6 mouse cellular contexts compared by ENCODE assay signal in the genomic region with DNA sequence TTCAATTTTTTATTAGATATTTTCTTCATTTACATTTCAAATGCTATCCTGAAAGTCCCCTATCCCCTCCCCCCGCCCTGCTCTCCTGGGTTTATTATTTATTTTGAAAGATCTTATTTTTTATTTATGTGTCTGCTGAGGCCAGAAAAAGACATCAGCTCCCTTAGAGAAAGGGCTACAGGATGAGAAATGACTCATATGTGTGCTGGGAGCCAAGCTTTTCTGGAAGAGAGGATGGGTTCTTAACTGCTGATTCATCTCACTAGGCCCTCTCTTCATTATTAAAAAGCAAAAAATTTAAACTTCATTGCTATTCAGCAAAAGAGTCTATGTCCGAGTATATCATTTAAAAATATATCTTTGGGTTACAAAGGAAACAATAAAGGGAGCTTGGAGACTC. TPM values are rescaled to one million over a fixed set of nuclear protein-coding genes. Genes with fewer than 3 reads are reported as not detected.
DNase-seq lines count a peak whose midpoint lies in the region; ATAC-seq and TF ChIP-seq lines count a peak whose summit lies in the region.
"Not testable (repeated sequence)": the region's sequence is repeated elsewhere in the genome, so short reads cannot be mapped to it uniquely, and the experiment has no call there.

No protein-coding gene starts in this region.

- not testable (repeated sequence) for H3K4me3 ChIP-seq in heart, postnatal 0 days (ENCODE audit: low read depth, low read length); limb, embryonic 15.5 days

- H3K4me1 ChIP-seq in heart, postnatal 0 days (ENCODE audit: control insufficient read depth, insufficient read depth); limb, embryonic 15.5 days: not testable (repeated sequence)

- H3K4me2 ChIP-seq in heart, postnatal 0 days (ENCODE audit: low read depth, low read length); limb, embryonic 15.5 days: not testable (repeated sequence)

- 69% methylated on average over 2 of the region's 2 CpGs for WGBS in heart, postnatal 0 days
- 80% methylated on average over 2 of the region's 2 CpGs for WGBS in limb, embryonic 15.5 days

- H3K27me3 ChIP-seq in heart, postnatal 0 days (ENCODE audit: control insufficient read depth, insufficient read depth, low read length); limb, embryonic 15.5 days: not testable (repeated sequence)

- TF ChIP-seq EP300 in heart, postnatal 0 days (IDR thresholded peaks at IDR 0.05; ENCODE audit: low read depth) = not testable (repeated sequence)

- not testable (repeated sequence) for TF ChIP-seq CTCF in heart, postnatal 0 days (IDR thresholded peaks at IDR 0.05; ENCODE audit: low read depth)

- peak overlapping the region; percentile 51; the same call in 1 of the 2 replicates for H3K27ac ChIP-seq in heart, postnatal 0 days (ENCODE audit: low read depth)
- H3K27ac ChIP-seq in limb, embryonic 15.5 days = peak overlapping the region; percentile 82; the same call in 1 of the 2 replicates

- not testable (repeated sequence) for H3K9ac ChIP-seq in heart, postnatal 0 days (replicated peaks; ENCODE audit: low read depth, low read length); limb, embryonic 15.5 days

- H3K36me3 ChIP-seq in heart, postnatal 0 days (replicated peaks; ENCODE audit: control insufficient read depth, insufficient read depth, low read length); limb, embryonic 15.5 days: not testable (repeated sequence)

- DNase-seq in Muller cell, postnatal 12 days (ENCODE audit: inconsistent ontology term) = peak; percentile 82
- peak; percentile 13 for DNase-seq in adrenal gland, postnatal 14 days
- DNase-seq in heart, postnatal 0 days (ENCODE audit: low spot score) = peak; percentile 13
- peak; percentile 40 for DNase-seq in skeletal muscle tissue, adult 2 months (ENCODE audit: low read depth, low spot score)

- not testable (repeated sequence) for H3K9me3 ChIP-seq in heart, postnatal 0 days (replicated peaks; ENCODE audit: control insufficient read depth, low read length); limb, embryonic 15.5 days

- peak; percentile 60 for ATAC-seq in frontal cortex, adult (ENCODE audit: low TSS enrichment)
- not testable (repeated sequence) for ATAC-seq in heart, postnatal 0 days (ENCODE audit: insufficient read depth, low read depth); limb, embryonic 15.5 days (ENCODE audit: insufficient number of reproducible peaks, low FRiP score, low TSS enrichment, low read depth)

RNA-seq across cellular contexts. Expression of a gene that starts 1.0 kb away (rescaled TPM):
- total RNA-seq in adrenal gland, postnatal 14 days (2021) = 109 and 133 TPM in 2 replicates
- total RNA-seq in heart, postnatal 0 days (2014; rRNA removed; ENCODE audit: low replicate concordance) = 214 and 264 TPM in 2 replicates
- polyA plus RNA-seq in heart, postnatal 0 days (2015; fragmentation: Nextera tagmentation; extraction: Ambion mirVana) = 558 and 559 TPM in 2 replicates
- 351 and 375 TPM in 2 replicates for polyA plus RNA-seq in limb, embryonic 15.5 days (2015; fragmentation: Nextera tagmentation; extraction: Ambion mirVana)

Comparison
In these comparisons a context has a peak if more than half of its experiments do, and no peak if none do; other contexts are left out.
1. DNase-seq: peak in every context shown above with its lines; median percentile 82 in Muller cell, postnatal 12 days; 40 in skeletal muscle tissue, adult 2 months; 13 in adrenal gland, postnatal 14 days; 13 in heart, postnatal 0 days.